Mouse (Mus musculus) ovary, postnatal 10 days (tissue): Measurements from ENCODE around the gene Gkap1.

ENCODE experiments used
- DNase-seq: peaks from one replicate; pipeline ENCODE4 v3.0.0; 2022; ENCODE audit warnings: low spot score

The Gkap1 gene

DNA sequence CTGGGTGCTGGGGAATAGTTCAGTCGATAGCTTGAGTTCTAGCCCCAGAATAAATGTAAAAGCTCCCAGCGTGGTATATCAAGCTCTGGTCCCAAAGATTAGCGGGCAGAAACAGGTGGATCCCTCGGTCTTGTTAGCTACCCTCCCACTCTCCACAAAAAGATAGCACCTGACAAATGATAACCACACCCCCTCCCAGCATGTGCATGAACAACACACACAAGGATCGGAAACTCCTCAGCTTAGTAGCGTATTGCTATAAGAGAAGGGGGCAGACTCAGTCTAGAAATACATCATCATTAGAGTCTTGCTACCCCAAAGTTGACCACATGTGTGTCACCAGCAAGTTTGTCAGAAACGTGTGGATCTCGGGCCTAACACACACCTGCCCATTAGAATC is at the start of gene Gkap1:
Gene Gkap1, minus strand, starts transcription at position 101 of the 400 bp plus-strand sequence.
- no peak for DNase-seq

GRCm38 (mm10) chr13:58317768-58318167 is 42.3 kb upstream of the Gkap1 start:
- DNase-seq, result no peak

- DNase-seq, result no peak
Measured at GRCm38 (mm10) chr13:58314991-58315390, 39.5 kb upstream of the Gkap1 start.

GRCm38 (mm10) chr13:58313758-58314157 is 38.3 kb upstream of the Gkap1 start:
- no peak for DNase-seq

- DNase-seq, result no peak
Measured at GRCm38 (mm10) chr13:58311351-58311750, 35.9 kb upstream of the Gkap1 start.

DNA sequence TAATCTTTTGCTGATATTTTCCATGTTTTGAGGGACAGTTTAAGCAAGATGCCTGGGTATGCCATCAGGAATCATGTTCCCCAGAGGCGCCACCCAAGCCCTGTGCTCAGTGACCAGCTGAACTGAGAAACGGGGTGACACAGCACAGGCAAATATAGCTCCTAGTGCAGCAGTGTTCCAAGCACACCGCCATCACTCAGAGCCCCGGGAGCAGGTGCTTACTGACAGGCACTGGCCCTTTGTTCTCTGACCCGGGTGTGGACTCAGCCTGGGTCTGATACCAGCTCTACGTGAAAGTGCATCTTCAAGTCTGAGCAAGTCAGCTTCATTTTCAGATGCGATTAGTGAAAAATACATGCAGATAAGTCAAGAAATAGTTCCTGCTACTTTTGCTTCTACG is 34.0 kb upstream of the Gkap1 start:
- DNase-seq, result no peak

GRCm38 (mm10) chr13:58307453-58307852 is 32.0 kb upstream of the Gkap1 start:
- DNase-seq, result no peak

- no peak for DNase-seq
Measured at GRCm38 (mm10) chr13:58305230-58305629, 29.7 kb upstream of the Gkap1 start.

GRCm38 (mm10) chr13:58302421-58303145 is 27.1 kb upstream of the Gkap1 start:
- DNase-seq, result no peak

DNA sequence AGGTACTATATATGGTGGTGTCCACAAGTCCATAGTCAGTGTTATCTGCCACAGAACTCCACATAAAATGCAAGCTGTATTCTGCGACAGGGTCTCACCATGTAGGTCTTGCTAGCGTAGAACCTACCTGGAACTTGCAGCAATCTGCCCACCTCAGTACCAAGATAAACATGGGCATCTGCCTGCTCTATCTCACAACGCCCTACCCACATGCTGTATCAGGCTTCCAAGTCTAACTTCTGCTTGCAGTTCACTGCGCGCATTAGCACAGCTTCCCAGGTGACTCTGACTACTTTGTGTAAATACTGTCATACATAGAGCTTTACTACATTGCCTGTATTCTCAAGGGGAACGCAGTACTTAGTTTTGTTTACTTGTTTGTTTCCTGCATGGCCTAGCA is 26.5 kb upstream of the Gkap1 start:
- no peak for DNase-seq

DNA sequence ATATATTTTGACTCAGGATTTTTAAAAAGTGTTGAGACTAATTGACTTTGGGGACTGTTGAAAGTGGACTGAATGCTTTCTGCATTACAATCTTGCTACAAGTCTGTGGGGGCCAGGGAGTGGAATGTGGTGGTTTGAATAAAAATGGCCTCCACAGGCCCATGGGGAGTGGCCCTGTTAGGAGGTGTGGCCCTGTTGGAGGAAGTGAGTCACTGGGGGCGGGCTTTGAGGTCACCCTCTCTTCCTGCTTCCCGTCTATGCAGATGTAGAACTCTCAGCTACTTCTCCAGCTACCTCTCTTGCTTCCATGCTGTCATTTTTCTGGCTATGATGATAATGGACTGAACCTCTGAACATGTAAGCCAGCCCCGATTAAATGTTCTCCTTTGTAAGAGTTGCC is 23.3 kb upstream of the Gkap1 start:
- no peak for DNase-seq

GRCm38 (mm10) chr13:58295582-58295981 is 20.1 kb upstream of the Gkap1 start:
- DNase-seq, result no peak

DNA sequence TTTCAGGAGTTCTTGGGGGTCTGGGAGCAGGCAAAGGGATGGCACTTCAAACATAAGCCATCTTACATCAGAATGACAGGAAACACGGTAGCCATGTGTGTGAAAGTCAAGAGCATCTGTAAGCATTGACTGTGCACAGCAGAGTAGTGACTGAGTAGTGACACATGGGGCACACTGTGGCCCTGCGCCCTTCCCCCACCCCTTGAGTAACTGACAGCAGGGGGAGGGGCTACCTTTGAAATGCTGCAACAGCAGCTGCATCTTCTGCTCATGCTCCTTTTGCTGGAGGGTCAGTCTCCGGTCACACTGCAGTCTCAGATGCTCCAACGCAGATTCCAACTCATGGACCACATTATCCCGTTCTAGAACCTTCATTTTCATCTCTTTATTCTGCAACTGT is 17.3 kb upstream of the Gkap1 start:
- DNase-seq, result no peak

DNA sequence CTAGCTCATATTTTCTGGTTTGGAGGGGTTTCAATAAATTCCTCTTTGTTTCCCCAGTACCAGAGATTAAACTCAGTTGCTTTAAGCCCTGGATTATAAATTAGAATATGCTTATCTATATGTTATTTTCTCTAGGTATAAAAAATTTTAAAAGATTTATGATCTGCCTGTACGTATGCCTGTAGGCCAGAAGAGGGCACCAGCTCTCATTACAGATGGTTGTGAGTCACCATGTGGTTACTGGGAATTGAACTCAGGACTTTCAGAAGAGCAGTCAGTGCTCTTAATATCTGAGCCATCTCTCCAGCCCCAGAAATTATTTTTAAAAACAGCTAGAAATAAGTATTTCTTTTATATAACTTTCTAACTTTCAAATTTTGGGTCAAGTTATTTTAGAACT is 13.8 kb upstream of the Gkap1 start:
- no peak for DNase-seq

DNA sequence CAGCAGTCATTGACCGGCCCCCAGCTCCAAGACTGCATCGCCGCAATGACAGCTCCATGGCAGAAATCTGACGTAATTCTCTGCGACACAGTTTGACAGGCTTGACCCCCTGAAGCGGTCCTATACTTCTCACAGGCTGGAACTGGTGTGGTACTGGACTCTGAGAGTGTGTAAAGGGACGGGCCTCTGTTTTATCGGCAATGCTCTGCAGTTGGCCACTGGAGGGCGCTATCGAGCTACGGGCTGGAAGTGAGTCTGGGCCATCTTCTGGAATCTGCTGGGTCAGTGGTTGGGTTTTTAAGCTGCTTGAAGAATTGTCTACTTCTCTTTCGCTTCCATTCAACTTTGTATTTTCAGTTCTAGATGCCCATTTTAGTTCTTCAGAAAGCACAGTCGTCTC is 12.3 kb upstream of the Gkap1 start:
- DNase-seq, result peak; percentile 69

DNA sequence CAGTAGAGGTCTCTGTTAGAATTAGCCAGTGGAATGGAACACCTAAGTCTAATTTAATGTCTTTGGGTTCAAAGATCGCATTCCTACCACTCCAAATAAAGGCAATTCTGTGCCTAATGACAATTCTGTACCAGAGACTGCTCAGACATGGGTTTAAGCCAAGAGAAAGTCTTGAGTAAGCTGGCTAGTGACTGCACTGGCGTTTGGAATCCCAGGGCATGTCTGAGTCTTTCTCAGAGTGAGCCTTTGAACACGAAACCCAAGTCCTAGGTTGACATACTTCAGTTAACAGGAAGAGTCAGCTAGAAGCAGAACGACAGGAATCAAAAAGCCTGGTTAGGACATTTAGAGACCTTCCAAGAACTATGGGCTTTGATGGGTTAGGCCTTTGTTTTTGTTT is 8.0 kb upstream of the Gkap1 start:
- no peak for DNase-seq

DNA sequence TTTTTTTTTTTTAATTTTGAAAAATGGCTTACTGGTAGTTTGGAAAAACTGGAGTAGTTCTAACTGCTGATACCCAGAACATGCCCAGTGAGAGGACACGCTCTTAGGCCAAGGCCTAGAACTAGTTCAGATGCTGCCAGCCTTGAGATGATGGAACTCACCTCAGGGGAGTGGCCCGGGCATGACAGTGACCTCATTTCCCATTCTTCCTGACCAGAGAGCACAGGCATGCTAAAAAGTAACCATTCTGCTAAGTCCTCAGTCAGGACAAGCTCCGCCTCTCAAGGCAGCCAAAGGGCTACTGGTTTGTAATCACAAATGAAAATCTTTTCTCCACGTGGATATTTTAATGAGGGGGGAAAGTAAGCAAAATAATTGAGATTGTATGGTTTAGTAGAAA is 6.4 kb upstream of the Gkap1 start:
- DNase-seq, result no peak

- DNase-seq, result no peak
Measured at GRCm38 (mm10) chr13:58280528-58280927, 5.0 kb upstream of the Gkap1 start.

DNA sequence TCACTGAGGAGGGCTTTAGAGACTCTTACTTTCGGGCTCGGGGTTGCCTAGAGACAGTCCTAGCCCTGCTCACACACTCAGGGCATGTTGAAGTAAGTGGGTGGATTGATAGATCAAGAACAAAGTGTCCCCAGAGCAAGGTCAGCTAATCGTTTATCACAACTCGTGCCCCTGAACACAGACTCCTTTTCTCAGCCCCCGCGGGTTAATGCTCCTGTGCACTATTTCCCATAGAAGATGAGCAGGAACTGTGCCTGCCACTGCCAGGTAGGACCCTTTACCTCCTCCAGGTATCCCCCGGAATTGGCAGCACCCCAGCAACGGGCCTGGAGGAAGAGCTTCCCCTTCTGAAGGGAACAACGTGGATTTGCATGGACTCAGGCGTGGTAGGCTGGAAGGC is 757 bp upstream of the Gkap1 start:
- DNase-seq, result no peak

GRCm38 (mm10) chr13:58275076-58275475 is 423 bp downstream of the Gkap1 start:
- DNase-seq, result no peak

GRCm38 (mm10) chr13:58274259-58274991 is 1.1 kb downstream of the Gkap1 start:
- DNase-seq, result peak; percentile 60

DNA sequence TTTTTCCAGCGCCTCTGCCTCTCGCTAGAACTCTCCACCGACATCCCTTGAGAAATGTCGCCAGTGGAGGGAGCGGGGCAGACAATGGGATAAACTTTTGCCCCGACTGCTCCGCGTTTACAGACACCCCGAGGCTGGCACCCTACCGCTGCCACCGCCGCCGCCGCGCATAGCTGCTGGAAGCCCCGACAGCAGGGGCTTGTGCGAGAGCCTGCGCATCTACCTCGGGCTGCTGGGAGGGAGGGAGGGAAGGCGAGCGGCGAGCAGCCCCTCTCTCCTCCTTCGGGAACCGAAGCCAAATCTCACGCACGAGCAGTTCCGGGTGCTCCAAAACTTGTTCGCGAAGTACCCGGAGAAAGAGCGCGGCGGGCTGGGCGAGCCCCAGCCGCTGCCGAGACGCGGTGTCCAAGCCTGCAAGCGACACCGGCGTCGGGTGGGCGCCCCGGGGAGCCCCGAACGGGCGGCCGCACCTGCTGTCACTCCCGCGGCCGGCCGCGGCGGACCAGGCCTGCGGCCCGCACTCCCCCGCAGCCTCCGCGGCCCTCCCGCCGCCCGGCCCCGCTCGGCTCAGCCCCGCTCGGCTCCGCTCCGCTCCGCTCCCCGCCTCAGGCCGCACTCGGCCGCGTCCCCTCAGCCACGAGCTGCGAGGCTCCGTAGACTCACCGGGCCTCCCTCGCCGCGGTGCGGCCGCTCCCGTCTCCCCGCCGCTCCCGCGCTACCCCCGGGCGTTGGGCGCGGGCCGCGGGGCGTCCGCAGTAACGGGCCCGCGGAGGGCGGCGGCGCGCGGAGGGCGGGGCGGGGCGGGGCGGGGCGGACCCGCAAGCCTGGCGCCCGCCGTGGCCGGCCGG is 1.9 kb downstream of the Gkap1 start:
- DNase-seq, result peak; percentile 18

DNA sequence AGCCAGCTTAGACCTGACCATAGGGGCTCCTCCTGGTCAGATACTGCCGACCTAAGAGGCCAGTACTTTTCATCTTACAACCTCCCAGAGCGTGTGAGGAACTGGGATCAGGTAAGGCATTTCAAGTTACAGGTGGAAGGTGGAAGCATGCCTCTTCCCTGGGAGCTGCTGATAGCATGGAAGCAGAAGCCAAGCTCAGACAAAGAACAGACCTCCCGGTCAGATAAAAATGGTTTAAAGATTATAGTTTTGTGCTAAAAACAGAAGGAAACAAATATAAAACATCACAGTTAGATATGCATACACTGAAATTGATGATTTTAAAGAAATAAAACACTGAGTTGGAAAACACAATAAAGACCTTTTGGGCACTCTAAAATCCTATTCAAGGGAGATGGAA is 8.6 kb downstream of the Gkap1 start:
- no peak for DNase-seq
